Mouse (Mus musculus) midbrain, postnatal 0 days (tissue): ENCODE measurements at regions not wholly inside any gene's neighbourhood (a gene's known extent, or its start where the extent isn't known, plus 50 kb on each side); places are given as distances from the start of the nearest gene placed in this dataset.
A peak's percentile ranks its signal among the peaks of the same experiment; 100 is the strongest.

Experiments
- ATAC-seq: fragments of 200-750 bp; cut with Nextera tagmentation; 2 replicates; pipeline ENCODE4 v1.8.0; 2017; ENCODE audit warnings: moderate number of reproducible peaks, mild to moderate bottlenecking, moderate TSS enrichment, moderate library complexity; ENCODE audit not compliant: low FRiP score
- DNase-seq: peaks from one replicate; pipeline ENCODE4 v3.0.0-alpha.2; 2015; ENCODE audit warnings: low spot score
- H3K27ac ChIP-seq: fragments of 300-500 bp; sonication (generic); 2 replicates; pipeline ENCODE4 v1.5.1; 2014; ENCODE audit warnings: low read depth, mild to moderate bottlenecking, low read length, mixed read lengths
- H3K27me3 ChIP-seq: fragments of 300-500 bp; sonication (generic); 2 replicates; pipeline ENCODE4 v1.6.1; 2014; ENCODE audit warnings: low read length, control low read depth, mixed read lengths; ENCODE audit not compliant: insufficient read depth
- H3K36me3 ChIP-seq: fragments of 300-500 bp; sonication (generic); 2 replicates; pipeline ENCODE4 v1.6.1; 2014; ENCODE audit warnings: low read length, control low read depth, mixed read lengths; ENCODE audit not compliant: insufficient read depth
- H3K4me1 ChIP-seq: fragments of 300-500 bp; sonication (generic); 2 replicates; pipeline ENCODE4 v1.6.1; 2014; ENCODE audit warnings: mild to moderate bottlenecking, control low read depth, antibody characterized with exemption, low read length, mixed read lengths; ENCODE audit not compliant: insufficient read depth
- H3K4me2 ChIP-seq: fragments of 300-500 bp; sonication (generic); 2 replicates; pipeline ENCODE4 v1.6.1; 2014; ENCODE audit warnings: low read depth, mild to moderate bottlenecking, low read length, mixed read lengths; ENCODE audit not compliant: poor library complexity, severe bottlenecking
- H3K4me3 ChIP-seq: fragments of 300-500 bp; sonication (generic); 2 replicates; pipeline ENCODE4 v1.5.1; 2014; ENCODE audit warnings: low read depth, mild to moderate bottlenecking, low read length, moderate library complexity
- H3K9ac ChIP-seq: fragments of 300-500 bp; sonication (generic); replicated peaks from 2 replicates; pipeline ENCODE4 v1.6.1; 2014; ENCODE audit warnings: mild to moderate bottlenecking, low read length, moderate library complexity, mixed read lengths; ENCODE audit not compliant: poor library complexity, severe bottlenecking
- H3K9me3 ChIP-seq: fragments of 300-500 bp; sonication (generic); 2 replicates; pipeline ENCODE4 v1.6.1; 2016; ENCODE audit warnings: low read length, control low read depth
- CTCF ChIP-seq: IDR thresholded peaks from 2 replicates; pipeline ENCODE4 v1.5.1; 2016; ENCODE audit warnings: antibody characterized with exemption, mild to moderate bottlenecking
- WGBS: fragments of 180-500 bp; shearing (Covaris S2); extraction: QIAGEN DNeasy Blood & Tissue Kit; methylation state at CpG from one replicate; pipeline ENCODE4 v1.1.7; 2014; 5-methylcytosine and 5-hydroxymethylcytosine counted together

DNA sequence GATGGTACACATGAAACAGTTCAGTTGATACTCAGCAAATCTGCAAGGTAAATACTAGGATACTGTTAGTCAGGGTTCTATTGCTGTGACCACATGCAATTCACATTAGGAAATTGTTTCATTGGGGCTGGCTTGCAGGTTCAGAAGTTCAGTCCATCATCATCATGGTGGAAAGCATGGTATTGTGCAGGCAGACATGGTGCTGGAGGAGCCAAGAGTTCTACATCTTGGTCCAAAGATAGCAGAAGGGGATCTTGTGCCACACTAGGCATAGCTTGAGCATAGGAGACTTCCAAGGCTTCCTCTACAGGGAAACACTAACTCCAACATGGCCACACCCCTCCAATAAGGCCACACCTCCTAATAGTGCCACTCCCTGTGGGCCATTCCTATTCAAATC, 99.1 kb downstream of the Ier5 start:
- Histone ChIP-seq H3K9ac (no peak overlapping the region), H3K4me3 (no peak overlapping the region), H3K27me3 (no peaks in the 10 kb centered on the region), H3K27ac (no peak overlapping the region), H3K36me3 (no peaks in the 10 kb centered on the region), H3K9me3 (no peaks in the 10 kb centered on the region), H3K4me1 (0 out of 2 replicates have a peak, but pooled peaks cover 3% of the 10 kb centered on the region), H3K4me2 (no peak overlapping the region)
- ATAC-seq, result no peak
- no peak for TF ChIP-seq CTCF
- DNase-seq, result no peak

DNA sequence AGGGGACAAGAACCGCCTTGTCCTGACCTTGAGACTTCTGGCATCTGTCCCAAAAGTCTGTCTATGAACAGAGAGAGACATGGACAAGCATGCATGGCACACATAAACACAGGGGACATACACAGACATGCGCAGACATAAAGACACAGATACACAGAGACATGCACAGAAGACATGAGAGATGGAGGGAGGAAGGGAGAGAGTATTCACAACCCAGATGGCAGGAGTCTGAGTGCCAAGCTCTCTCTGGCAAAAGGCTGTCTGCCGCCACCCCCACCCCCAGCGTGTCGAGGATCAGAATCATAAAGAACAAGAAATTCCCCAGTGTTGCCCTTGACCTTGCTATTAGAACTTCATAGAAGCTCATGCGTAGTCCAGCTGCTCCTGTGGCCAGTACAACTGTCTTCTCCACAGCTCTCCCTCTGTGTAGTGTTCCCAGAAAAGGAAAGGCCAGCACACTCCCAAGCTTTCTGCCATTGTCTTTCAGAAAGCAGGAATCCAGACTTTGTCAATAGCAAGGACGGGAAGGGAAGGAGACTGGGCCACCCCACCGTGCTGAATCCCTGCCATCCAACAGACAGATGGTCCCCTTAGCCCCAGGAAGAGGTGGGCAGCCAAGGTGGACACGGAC, 99.8 kb downstream of the Ier5 start:
- no peak; the same call in 1 of the 2 replicates for ATAC-seq
- Histone ChIP-seq H3K27me3 (no peaks in the 10 kb centered on the region), H3K9me3 (no peaks in the 10 kb centered on the region), H3K27ac (no peak overlapping the region), H3K9ac (no peak overlapping the region), H3K4me2 (no peak overlapping the region), H3K4me3 (no peak overlapping the region), H3K36me3 (no peaks in the 10 kb centered on the region), H3K4me1 (0 out of 2 replicates have a peak, but pooled peaks cover 3% of the 10 kb centered on the region)
- WGBS, result 70% methylated on average over 9 of the region's 9 CpGs
- peak; percentile 80 for DNase-seq
- TF ChIP-seq CTCF, result no peak

DNA sequence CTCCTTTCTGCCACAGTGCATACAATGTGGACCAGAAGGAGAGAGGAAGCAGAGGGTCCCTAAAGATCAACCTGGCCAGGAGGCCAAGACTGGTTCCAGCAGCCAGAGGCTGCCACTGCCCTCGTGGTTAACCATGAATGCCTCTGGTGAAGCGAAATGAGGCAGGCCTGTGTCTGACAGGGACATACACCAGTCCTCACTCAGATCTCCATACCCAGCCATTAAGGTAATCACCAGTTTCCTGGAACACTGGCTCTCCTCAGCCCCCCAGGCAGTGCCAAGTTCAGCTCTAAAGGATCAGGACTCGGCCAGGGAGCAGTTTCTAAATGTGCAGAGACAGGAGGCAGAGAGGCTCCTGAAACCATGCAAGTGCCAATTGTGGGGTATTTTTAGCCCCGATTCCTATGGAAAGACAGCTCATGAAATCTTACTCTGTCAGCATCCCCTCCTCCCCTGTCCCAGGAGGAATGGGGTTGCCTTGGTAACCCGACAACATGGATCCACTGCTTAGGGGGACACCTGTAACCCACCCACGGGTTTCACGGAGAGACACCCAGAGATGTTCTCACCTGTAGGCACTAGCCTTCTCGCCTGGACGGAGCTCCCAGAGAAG, 103.6 kb downstream of the Ier5 start:
- 0 out of 2 replicates have a peak, but pooled peaks cover 3% of the 10 kb centered on the region for H3K4me1 ChIP-seq
- no peak overlapping the region for H3K9ac ChIP-seq
- 51% methylated on average over 9 of the region's 9 CpGs for WGBS
- H3K4me3 ChIP-seq, result no peak overlapping the region
- no peak overlapping the region for H3K4me2 ChIP-seq
- no peaks in the 10 kb centered on the region for H3K36me3 ChIP-seq
- H3K9me3 ChIP-seq, result no peaks in the 10 kb centered on the region
- DNase-seq (no peak), ATAC-seq (peak; percentile 41; the same call in 1 of the 2 replicates)
- TF ChIP-seq CTCF, result no peak
- H3K27ac ChIP-seq, result 0 out of 2 replicates have a peak overlapping the region, but pooled peaks have one; percentile 32
- H3K27me3 ChIP-seq, result no peaks in the 10 kb centered on the region

DNA sequence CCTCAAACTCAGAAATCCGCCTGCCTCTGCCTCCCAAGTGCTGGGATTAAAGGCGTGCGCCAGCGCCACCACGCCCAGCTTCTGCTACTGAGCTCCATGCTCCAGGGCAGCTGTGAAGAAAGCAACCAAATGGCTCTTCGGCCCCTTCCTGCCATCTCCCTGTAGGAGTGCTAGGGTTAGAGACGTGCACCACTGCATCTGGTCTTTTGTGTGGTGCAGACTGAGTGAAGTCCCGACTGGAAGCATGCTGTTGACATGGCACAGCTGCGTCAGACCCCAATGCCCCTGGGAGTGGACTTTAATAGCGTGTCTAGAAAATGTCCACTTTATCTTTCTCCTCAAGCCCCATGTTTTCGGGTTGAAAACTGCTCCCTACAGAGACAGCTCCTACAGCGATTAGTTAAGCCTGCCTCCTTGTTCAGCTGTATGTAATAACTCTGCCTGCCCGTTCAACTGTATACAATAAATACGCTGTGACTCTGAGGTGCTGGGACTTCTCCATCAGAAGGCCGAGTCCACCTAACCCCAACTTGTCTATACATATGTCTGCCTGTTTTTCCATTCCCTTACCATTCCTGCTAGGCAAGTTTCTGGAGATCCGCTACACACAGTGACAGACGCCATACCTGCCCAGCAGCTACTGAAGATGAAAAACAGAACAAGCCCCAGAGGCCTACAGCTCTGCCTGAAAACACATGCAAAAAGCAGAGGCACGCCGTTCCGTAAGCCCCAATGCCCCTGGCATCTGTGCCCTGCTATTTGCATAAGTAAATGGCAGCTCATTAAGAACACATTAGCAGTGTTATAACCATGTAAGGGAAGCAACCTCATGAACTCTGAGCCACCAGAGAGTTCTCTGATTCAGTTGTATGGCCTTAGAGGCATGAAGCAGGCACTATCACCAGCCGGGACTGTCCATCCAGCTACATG, 105.2 kb downstream of the Ier5 start:
- no peak overlapping the region for H3K4me3 ChIP-seq
- H3K4me2 ChIP-seq, result no peak overlapping the region
- H3K27me3 ChIP-seq, result no peaks in the 10 kb centered on the region
- no peak for TF ChIP-seq CTCF
- H3K4me1 ChIP-seq, result 0 out of 2 replicates have a peak, but pooled peaks cover 3% of the 10 kb centered on the region
- H3K36me3 ChIP-seq, result no peaks in the 10 kb centered on the region
- peak; percentile 46 for DNase-seq
- no peak for ATAC-seq
- no peak overlapping the region for H3K9ac ChIP-seq
- no peak overlapping the region for H3K27ac ChIP-seq
- no peaks in the 10 kb centered on the region for H3K9me3 ChIP-seq
- WGBS, result 66% methylated on average over 21 of the region's 21 CpGs

DNA sequence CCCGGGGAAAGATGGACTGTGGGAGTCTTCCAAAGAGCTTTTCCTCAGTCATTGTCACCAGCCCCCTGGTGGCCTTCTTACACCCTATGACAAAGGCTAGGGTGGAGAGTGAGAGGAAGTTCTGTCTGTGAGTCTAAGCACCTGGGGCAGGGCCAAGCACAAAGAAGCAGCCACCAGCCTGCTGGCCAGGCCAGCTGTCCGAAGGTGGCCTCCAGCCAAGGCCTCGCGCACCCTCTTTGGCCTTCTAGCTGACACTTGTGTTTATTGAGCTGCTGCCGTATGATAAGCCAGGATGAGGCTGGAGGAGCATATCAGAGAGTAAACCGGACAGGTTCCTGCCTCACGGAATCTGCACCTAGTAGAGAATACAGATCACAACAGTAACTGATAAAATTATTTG, 99.0 kb upstream of the Cacna1e start:
- 77% methylated on average over 7 of the region's 7 CpGs for WGBS
- DNase-seq (peak; percentile 65), ATAC-seq (no peak)
- H3K27me3 ChIP-seq, result no peaks in the 10 kb centered on the region
- H3K9ac ChIP-seq, result no peak overlapping the region
- H3K27ac ChIP-seq, result no peak overlapping the region
- H3K9me3 ChIP-seq, result no peaks in the 10 kb centered on the region
- no peak overlapping the region for H3K4me3 ChIP-seq
- H3K4me1 ChIP-seq, result no peaks in the 10 kb centered on the region
- no peaks in the 10 kb centered on the region for H3K36me3 ChIP-seq
- no peak; the same call in 1 of the 2 replicates for TF ChIP-seq CTCF
- H3K4me2 ChIP-seq, result no peak overlapping the region
